Mouse (Mus musculus) T-helper 2 cell (primary cell): ENCODE measurements around the gene Opa3.

Source experiments
- in situ Hi-C: fragments of 300-600 bp; cut with MboI, MseI; formaldehyde crosslinking; loops from one replicate; pipeline ENCODE4 v1.15.1; 2025; ENCODE audit warnings: high pct_unique_total_duplicates

Opa3 gene

DNA sequence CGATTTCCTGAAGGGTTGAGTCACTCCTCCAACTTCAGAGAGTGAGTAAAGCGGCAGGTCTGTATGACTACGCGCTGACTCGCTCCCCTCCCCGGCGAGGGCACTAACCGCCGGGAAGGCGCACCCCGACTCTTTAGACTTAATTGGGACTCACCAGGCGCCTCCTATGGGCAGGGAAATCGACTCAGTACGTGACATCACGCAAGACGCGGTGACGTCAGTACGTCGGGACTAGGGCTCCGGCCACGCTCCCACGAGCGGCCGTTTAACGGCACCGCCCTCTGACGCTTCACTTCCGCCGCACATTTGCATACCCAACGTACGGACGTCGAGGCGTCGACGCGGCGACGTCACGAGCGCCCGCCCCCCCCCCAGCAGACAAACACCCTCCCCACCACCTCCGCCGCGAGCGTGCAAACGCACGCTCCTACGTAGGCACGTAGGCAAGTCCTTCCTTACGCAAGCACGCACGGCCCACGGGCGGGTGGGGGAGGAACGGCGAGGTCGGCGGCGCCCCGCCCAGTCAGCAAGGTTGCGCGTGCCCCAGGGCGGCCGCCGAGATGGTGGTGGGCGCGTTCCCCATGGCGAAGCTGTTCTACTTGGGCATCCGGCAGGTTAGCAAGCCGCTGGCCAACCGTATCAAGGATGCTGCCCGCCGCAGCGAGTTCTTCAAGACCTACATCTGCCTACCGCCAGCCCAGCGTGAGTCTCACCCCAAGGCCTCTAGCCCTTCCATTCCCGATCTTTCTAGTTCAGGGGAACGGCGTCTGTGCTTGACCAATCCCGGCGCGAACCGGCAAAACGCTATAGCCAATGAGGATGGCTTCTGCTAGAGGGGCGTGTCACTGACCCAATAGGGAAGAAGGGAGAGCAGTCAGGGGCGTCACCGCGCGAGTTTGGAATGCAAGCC, at the start of gene Opa3:
Gene Opa3, plus strand, starts transcription at position 452 of the 910 bp plus-strand sequence.
- in situ Hi-C loops = loop anchor here (5.0 kb wide), 1 partner anchor 46 kb away; no protein-coding TSS in a partner anchor

DNA sequence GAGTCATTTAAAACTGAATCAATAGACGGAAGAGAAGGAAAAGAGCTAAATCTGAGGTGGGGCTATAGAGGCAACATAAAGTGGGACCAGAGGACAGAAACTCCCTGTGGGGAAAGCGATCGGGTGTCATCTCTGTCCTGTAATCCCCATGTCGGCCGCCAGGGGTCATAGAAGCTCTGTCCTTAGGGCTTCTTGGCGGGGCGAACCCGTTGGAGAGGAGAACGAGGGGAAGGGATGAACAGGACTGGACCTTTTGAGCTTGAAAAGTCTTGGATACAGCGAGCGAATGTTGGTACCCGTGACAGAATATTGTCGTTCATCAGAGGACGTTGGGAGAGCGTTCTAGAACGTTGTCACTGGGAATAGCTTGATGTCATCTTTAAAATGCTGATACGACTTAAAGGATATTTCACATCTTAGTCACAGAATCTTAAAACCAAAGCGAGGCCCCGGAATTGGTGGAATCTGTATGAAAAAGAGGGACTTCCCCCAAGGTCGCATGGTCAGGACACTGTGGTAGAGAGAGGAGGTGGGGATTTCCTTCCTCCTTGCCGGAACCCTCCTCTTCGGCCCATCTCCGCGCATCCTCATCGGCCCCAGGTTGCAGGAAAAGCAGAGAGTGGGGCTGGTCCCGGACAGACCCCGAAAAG, 49.6 kb upstream of the Opa3 start:
- in situ Hi-C loops = no loop called here

DNA sequence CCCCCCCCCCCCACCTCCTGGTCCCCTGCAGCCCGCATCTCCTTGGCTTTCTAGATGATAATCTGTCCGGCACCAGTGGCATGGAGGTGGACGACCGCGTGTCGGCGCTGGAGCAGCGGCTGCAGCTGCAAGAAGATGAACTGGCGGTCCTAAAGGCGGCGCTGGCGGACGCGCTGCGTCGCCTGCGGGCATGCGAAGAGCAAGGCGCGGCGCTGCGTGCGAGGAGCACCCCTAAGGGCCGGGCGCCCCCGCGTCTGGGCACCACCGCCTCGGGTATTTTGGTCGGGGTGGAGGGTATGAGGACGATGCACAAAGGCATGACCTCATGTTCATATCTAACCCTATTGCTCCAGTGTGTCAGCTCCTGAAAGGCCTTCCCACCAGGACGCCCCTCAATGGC, 49.0 kb upstream of the Opa3 start:
- in situ Hi-C loops = no loop called here

DNA sequence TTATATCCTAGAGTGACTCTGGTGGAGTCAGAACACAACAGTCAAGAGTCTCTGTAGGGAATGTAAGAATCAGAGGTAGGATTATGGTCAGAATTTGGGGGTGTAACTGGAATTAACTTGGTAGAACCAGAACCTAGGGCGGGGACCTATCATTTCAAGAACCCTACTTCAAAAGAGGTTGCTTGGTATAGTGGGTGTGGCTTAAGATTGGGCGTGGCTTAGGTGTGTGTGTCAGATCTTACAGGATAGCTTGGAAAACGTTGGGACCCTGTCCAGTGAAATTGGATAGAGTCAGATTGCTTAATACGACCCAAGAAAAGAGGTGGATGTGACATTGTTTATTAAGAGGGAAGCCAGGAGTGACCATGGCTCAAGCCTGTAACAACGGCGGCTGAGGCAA, 48.2 kb upstream of the Opa3 start:
- in situ Hi-C loops = loop anchor here (5.0 kb wide), 1 partner anchor 47 kb away; the partner anchor contains the start of gene Opa3

DNA sequence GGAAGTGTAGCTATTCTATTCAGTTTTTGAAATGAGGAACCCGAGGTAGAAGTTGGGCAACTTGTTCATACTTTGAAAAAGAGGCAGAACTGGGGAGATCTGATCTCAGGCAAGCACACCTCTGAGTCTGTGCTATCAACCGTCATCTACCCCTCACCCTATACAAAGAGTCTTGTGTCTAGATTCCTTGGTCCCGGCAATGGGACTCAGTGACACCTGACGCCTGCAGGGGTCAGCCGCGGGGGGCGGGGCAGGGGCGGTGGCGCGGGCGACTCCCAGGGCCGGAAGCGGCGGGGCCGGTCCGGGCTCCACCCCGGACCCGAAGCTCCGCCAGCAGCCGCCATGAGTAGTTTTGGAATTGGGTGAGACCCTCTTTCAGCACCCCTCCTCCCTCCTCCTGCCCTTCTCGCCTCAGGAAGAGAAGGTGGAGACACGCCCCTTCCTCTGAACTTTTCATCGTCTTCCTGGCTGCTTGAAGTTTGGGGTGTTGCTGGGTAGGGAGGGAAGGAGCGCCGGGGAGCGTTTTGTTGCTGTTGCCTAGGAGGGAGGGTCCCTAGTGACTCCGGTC, 47.2 kb upstream of the Opa3 start:
- in situ Hi-C loops = loop anchor here (5.0 kb wide), 1 partner anchor 46 kb away; the partner anchor contains the start of gene Opa3

DNA sequence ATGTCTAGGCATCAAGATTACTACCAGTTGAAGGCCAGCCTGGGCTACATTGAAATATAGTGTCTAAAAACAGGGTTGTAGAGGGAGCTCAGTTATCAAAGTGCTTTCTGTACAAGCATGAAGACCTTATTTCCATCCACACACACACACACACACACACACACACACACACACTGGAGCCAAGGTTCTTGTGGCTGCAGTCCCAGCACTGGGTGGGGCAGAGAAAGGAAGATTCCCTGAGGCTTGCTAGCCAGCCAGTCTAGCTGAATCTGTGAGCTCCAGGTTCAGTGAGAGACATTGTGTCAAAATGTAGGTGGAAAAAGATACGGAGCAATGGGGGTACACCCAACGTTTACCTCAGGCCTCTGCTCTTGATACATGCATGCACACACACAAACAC, 43.9 kb upstream of the Opa3 start:
- in situ Hi-C loops = loop anchor here (5.0 kb wide), 1 partner anchor 43 kb away; the partner anchor contains the start of gene Opa3

DNA sequence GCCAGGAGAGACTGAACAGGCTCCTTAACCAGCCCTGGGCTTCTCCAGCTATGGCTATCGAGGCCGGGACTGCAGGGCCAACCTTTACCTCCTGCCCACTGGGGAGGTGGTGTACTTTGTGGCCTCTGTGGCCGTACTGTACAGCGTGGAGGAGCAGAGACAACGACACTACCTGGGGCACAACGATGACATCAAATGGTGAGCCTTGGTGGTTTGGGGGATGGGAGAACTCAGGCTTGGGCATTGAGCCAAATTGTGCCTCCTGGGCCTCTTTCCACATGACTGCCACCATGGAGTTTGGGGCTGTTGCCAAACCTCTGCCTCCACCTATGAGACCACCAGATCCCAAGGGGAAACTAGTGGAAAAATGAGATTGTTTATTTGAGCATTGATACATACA, 43.4 kb upstream of the Opa3 start:
- in situ Hi-C loops = loop anchor here (5.0 kb wide), 1 partner anchor 43 kb away; the partner anchor contains the start of gene Opa3

DNA sequence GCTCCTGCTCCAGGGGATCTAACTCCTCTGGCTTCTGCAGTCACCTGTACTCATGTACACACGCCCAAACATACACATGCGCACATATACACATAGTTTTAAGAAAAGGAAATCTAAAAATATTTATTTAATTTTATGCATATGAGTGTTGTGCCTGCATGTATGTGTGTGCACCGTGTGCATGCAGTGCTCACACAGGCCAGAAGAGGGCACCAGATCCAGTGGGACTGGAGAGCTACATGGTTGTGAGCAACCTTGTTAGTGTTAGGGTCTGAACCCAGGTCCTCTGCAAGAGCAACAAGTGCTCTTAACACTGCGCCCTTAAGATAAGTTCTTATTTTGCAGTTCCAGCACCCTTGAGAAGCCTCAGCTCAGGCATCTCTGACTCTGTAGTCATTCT, 33.5 kb upstream of the Opa3 start:
- in situ Hi-C loops = no loop called here

DNA sequence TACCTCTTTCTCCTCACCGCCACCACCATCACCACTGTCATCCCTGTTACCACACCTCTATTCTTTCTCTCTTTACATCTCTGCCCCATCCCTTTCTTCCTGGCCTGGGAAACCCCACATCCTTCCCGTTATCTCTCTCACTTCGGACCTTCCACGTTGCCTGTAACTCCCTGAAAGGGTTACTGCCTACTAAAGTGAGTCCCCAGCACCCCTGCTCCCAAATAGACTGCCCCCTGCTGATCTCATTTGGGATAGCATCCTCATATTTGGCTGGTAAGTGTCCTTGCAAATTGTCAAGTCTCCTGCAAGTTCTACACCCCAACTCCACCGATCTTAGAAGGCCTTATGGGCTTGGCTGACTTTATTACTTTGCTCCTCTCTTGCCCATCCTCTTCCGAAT, 31.5 kb upstream of the Opa3 start:
- in situ Hi-C loops = no loop called here

DNA sequence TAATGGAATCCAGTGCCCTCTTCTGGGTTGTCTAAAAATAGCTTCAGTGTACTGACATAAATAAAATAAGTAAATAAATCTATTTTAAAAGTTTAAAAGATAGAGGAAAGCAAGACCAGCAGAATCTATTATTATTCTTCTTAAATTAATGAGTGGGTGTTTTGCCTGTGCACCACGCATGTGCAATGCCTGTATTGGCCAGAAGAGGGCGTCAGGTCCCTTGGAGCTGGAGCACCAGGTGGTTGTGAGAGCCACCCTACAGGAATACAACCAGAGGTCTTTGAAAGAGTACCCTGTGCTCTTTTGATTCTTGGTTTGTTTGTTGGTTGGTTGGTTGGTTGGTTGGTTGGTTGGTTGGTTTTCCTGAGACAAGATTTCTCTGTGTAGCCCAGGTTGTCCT, 30.1 kb upstream of the Opa3 start:
- in situ Hi-C loops = no loop called here

DNA sequence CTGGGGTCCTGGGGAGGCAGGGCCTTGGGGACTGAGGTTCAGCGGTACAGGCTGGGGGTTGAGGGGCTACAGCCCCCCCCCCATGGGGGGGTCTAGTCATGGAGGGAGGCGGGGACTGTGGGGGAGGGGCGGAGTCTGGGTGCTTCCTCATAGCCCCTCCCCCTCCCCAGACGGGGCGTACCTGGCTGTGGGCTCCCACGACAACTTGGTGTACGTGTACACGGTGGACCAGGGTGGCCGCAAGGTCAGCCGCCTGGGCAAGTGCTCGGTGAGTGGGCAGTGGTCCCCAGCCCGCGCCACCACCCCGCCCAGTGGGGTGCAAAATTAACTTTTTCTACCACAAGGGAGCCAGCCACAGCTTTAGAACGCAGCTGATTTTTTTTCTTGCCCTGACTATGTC, 26.5 kb upstream of the Opa3 start:
- in situ Hi-C loops = no loop called here

DNA sequence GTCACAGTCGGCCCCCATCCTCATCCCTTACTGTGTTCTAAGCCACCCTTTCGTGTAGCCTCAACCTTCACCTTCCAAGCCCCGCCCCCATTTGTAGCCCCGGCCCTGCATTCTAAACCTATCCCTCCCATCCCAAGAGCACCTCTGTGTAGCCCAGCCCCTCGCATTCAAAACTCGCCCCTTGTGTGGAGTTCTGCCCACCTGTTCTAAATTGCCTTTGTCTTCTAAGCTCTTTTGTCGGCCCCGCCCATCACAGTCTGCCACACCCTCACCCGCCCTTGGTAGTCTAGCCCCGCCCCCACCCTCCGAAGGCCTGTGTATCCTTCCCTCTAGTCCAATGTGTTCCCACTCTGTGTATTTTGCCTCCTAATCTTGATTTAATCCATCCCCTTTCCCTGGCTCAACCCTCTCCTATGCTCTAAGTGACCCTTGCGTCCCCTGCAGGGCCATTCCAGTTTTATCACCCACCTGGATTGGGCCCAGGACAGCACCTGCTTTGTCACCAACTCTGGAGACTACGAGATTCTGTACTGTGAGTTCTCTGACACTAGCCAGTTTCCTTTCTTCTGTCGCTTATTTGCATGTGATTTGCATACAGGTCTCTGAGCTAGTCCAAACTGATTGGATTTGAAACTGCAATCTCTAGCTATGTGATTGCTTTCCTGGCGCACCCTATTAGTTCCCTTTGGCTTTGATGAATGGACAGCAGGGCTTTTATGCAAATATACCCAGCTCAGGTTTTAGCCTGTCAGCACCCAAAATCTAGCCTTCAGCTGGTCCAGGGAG, 25.9 kb upstream of the Opa3 start:
- in situ Hi-C loops = no loop called here

DNA sequence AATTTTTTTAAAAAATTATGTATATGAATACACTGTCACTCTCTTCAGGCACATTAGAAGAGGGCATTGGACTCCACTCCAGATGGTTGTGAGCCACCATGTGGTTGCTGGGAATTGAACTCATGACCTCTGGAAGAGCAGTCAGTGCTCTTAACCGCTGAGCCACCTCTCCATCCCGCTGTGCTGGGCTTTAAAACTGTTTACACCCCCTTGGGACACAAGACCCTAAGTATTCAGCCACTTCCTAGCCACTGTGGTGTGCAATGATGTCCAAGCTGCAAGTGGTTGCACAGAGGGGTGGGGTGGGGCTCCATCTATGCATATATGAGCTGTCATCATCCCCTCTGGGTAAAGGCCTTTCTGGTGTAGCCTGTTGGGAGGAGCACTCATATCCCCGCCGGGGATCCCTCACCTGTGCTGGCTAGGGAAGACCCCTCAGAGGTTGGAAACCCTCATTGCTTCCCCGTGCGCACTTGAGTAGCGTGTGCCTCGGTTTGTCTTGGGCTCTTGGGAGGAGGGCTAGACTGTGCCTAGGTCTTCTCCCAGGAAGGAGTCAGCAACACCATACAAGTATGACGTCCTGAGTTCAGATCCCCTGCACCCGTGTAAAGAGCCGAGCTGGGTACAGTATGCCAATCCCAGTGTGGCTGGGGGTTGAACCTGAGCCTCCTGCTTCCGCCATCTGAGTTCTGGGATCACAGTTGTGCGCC, 19.8 kb upstream of the Opa3 start:
- in situ Hi-C loops = no loop called here

DNA sequence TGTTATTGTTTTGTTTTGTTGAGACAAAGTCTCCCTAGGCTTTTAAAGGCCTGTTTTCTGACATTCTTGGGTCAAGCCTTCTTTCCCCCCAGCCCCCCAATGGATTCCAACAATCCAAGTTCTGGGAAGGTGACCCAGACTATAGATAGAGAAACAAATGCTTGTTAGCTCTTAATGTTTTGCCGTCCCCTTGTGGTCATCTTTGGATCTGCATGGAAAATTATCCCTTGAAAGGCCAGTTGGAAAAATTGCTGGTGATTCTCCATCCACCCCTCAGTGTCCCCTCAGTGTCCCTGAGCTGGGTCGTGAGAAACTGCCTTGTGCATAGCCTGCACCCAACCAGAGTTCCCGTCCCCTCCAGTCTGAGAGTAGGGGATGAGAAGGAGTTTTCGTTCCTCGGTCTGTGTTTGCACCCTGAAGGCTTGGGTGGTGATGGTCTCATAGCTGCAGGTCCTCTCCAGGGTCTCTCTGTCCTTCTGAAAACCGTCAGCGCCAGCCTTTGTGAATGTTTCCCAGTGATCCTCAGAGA, 19.1 kb upstream of the Opa3 start:
- in situ Hi-C loops = no loop called here

DNA sequence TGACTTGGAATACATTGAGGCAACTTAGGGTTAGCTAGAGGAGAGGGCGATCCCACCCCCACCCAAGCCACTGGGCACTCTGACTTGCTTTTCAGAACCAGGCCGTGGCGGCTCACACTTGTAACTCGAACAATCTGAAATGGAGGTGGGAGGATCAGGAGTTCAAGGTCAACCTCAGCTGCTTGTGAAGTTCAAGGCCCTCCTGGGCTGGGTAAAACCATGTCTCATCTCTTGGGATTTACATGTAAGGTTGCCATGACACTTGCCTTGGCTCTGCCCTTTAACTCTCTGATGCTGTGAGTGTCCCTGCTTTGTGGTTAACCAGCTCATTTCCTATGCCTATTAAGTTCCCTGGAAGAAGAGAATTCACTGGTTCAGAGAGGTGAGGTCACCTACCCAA, 18.6 kb upstream of the Opa3 start:
- in situ Hi-C loops = no loop called here

DNA sequence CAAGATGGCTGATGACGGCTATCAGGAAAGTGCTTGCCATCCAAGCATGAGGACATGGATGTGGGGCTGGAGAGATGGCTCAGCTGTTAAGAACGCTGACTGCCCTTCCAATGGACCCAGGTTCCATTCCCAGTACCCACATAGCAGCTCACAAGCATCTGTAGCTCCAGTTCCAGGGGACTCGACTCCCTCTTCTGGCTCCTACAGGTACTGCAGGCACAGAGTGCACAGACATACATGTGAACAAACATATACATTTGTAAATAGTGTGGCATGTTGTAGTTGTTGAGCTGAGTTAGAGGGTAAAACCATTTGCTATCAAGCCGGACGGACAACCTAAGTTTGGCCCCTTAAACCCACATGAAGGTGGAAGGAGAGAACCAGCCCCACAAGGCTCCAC, 18.1 kb upstream of the Opa3 start:
- in situ Hi-C loops = no loop called here

DNA sequence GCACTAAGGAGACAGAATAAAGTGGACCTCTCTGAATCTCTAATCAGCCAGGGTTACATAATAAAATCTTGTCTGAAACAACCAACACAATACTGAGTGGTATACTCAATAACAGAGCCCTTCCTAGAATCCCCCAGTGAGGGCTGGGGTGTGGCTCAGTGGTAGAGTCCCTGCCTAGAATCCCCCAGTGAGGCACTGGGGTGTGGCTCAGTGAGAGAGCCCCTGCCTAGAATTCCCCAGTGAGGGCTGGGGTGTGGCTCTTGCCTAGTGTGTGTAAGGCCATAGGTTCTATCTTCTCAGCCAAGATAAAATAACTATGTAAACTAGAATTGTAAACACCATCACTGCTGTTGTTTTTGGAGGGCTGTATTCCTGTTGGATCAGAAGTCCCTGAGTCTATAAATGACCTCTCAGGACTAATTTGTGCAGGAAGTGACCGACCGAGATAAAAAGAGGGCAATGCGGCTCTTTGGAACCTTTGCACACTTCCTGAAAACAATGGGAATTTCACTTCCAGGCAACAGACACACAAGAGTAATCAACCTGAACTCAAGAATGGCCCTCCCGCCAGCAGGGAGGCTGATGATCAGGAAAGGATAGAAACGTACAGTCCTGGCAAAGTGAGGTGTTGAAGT, 17.0 kb upstream of the Opa3 start:
- in situ Hi-C loops = no loop called here

DNA sequence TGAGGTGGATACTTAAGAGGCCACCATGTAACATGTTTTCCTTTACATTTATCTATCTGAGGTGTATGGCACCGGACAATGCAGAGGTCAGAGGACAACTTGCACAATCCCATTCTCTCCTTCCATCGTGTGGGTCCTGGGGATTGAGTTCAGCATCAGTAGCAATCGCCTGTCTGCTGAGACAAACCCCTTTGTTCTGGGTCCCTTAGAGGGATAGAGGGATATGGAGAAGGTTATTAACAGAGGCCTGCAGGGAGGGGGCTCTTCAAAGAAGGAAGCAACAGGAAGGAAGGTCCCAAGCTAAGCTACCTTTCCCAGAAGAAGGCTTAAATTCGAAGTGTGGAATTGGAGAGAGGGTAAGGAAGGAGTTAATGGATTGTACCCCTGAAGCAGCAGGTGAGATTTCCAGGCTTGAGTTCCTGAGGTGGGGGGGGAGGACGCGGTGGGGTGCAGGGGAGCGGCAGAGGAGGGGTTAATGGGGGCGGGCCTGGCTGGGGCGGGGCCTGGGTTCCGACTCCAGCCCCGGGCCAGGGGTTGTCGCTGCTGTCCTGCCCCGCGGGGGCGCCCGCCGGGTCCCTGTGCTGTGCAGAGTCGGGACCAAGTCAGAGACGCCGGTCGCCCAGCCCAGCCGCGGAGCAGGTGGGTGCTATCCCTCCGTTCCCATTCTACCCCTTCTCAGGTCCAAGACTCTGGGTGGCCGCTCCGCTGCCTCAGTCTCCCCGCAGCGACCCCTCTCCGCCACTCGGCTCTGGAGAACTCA, 16.0 kb upstream of the Opa3 start, which contains the start of gene Gpr4:
Gene Gpr4, plus strand, starts transcription at position 543 of the 760 bp plus-strand sequence.
- in situ Hi-C loops = no loop called here

DNA sequence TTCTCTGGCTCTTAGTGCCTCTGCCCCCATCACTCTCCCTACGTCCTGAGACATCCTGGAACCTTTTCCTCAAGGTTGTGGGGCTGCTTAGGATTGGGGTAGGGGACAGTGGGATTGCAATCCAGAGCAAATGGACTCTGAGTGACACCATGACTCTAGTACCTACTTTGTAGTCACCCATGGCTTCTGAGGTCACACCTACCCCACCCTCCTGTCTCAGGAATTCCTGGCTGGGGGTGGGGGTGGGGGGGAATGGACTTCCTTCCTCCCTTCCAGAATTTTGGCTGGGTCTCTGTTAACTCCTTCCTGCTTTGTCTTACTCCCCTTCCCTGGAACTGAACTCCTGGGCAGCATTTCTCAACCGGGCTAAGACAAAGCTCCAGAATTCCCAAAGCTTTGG, 14.7 kb upstream of the Opa3 start:
- in situ Hi-C loops = no loop called here
